8 mouse cellular contexts compared by ENCODE assay signal in the genomic region with DNA sequence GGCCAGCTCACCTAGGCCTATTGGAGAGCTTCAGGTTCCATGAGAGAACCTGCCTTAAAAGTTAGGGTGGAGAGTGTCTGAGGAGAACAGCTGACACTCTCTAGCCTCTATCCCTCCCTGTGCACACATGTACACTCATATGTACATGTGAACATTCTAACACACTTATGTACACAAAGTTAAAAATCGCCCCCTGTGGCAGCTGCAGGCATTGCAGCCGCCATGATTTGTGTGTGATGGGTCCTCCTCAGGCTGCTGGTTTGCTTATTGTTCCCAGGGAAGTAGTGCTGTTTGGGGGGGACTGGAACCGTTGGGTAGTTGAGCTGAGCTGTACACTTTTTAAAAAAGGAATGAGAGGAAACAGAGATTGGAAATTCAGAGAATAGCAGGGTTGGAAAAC. TPM values are rescaled to one million over a fixed set of nuclear protein-coding genes. Genes with fewer than 3 reads are reported as not detected.
DNase-seq lines count a peak whose midpoint lies in the region; ATAC-seq and TF ChIP-seq lines count a peak whose summit lies in the region.

No protein-coding gene starts in this region.

- no peak overlapping the region for H3K9ac ChIP-seq in forebrain, embryonic 11.5 days (ENCODE audit: low read length)
- H3K9ac ChIP-seq in forebrain, embryonic 13.5 days = no peak overlapping the region
- H3K9ac ChIP-seq in lung, embryonic 14.5 days = no peak overlapping the region

- ATAC-seq in forebrain, embryonic 11.5 days (replicated peaks; ENCODE audit: low FRiP score) = no peak
- no peak for ATAC-seq in forebrain, embryonic 13.5 days
- ATAC-seq in lung, embryonic 14.5 days (ENCODE audit: insufficient read depth) = peak; percentile 31; the same call in 1 of the 2 replicates

- H3K4me1 ChIP-seq in forebrain, embryonic 11.5 days (replicated peaks; ENCODE audit: control insufficient read depth, insufficient read depth, low read length) = no peaks in the 10 kb centered on the region
- no peaks in the 10 kb centered on the region for H3K4me1 ChIP-seq in forebrain, embryonic 13.5 days
- H3K4me1 ChIP-seq in lung, embryonic 14.5 days (ENCODE audit: insufficient read depth) = no peaks in the 10 kb centered on the region

- no peaks in the 10 kb centered on the region for H3K9me3 ChIP-seq in forebrain, embryonic 11.5 days (ENCODE audit: control insufficient read depth, low read length)
- 0 out of 2 replicates have a peak, but pooled peaks cover 6% of the 10 kb centered on the region for H3K9me3 ChIP-seq in forebrain, embryonic 13.5 days (replicated peaks)
- H3K9me3 ChIP-seq in lung, embryonic 14.5 days (ENCODE audit: low read depth, low read length) = no peaks in the 10 kb centered on the region

- H3K4me2 ChIP-seq in forebrain, embryonic 11.5 days (ENCODE audit: low read depth, low read length, severe bottlenecking) = no peak overlapping the region
- no peak overlapping the region for H3K4me2 ChIP-seq in forebrain, embryonic 13.5 days
- H3K4me2 ChIP-seq in lung, embryonic 14.5 days = no peak overlapping the region

- H3K27me3 ChIP-seq in forebrain, embryonic 11.5 days (ENCODE audit: control insufficient read depth, insufficient read depth, low read length) = no peaks in the 10 kb centered on the region
- no peaks in the 10 kb centered on the region for H3K27me3 ChIP-seq in forebrain, embryonic 13.5 days
- H3K27me3 ChIP-seq in lung, embryonic 14.5 days (ENCODE audit: insufficient read depth, low read length) = no peaks in the 10 kb centered on the region

- DNase-seq in forebrain, embryonic 11.5 days (ENCODE audit: low spot score) = peak; percentile 79
- DNase-seq in right cerebral cortex, postnatal 14 days = peak; percentile 61
- DNase-seq in right cerebral cortex, postnatal 36 days (ENCODE audit: low spot score in 2 of 2) = no peak
- DNase-seq in cerebellum, postnatal 4 days (ENCODE audit: low spot score in 2 of 2) = peak; percentile 46 to 69
- peak; percentile 33 for DNase-seq in kidney, adult 9 months
- DNase-seq in lung, embryonic 14.5 days = peak; percentile 83
- DNase-seq in spleen, postnatal 4 days (ENCODE audit: low spot score in 2 of 2) = peak; percentile 24 to 76

- H3K36me3 ChIP-seq in forebrain, embryonic 11.5 days (ENCODE audit: control insufficient read depth, insufficient read depth, low read length) = no peaks in the 10 kb centered on the region
- H3K36me3 ChIP-seq in forebrain, embryonic 13.5 days (ENCODE audit: poor library complexity, severe bottlenecking) = no peaks in the 10 kb centered on the region
- H3K36me3 ChIP-seq in lung, embryonic 14.5 days (ENCODE audit: insufficient read depth) = no peaks in the 10 kb centered on the region

- no peak overlapping the region for H3K27ac ChIP-seq in forebrain, embryonic 11.5 days (ENCODE audit: low read depth, low read length)
- H3K27ac ChIP-seq in forebrain, embryonic 13.5 days = no peak overlapping the region
- H3K27ac ChIP-seq in lung, embryonic 14.5 days (ENCODE audit: low read depth) = no peak overlapping the region

- H3K4me3 ChIP-seq in forebrain, embryonic 11.5 days (ENCODE audit: low read depth, low read length) = no peak overlapping the region
- H3K4me3 ChIP-seq in forebrain, embryonic 13.5 days = no peak overlapping the region
- no peak overlapping the region for H3K4me3 ChIP-seq in lung, embryonic 14.5 days (ENCODE audit: low read depth, low read length)

- TF ChIP-seq CTCF in lung, embryonic 14.5 days (IDR thresholded peaks at IDR 0.05; ENCODE audit: low read depth) = peak; percentile 83

- WGBS in forebrain, embryonic 11.5 days = 15% methylated on average over 3 of the region's 3 CpGs
- 14% methylated on average over 3 of the region's 3 CpGs for WGBS in forebrain, embryonic 13.5 days
- WGBS in lung, embryonic 14.5 days = 11% methylated on average over 3 of the region's 3 CpGs

RNA-seq across cellular contexts. Expression of a gene that starts 14.1 kb away (rescaled TPM):
- 1.0 and 1.6 TPM in 2 replicates for polyA plus RNA-seq in forebrain, embryonic 11.5 days (2014; fragmentation: Nextera tagmentation; extraction: Ambion mirVana)
- 0.65 and 0.96 TPM in 2 replicates for polyA plus RNA-seq in forebrain, embryonic 13.5 days (2015; fragmentation: Nextera tagmentation; extraction: Ambion mirVana)
- polyA plus RNA-seq in lung, embryonic 14.5 days (2014; fragmentation: Nextera tagmentation; extraction: Ambion mirVana) = 9.5 and 10.9 TPM in 2 replicates

Comparison
In these comparisons a context has a peak if more than half of its experiments do, and no peak if none do; other contexts are left out.
1. DNase-seq: peak in forebrain, embryonic 11.5 days (single experiment), right cerebral cortex, postnatal 14 days (single experiment), cerebellum, postnatal 4 days (2 of 2), kidney, adult 9 months (single experiment), lung, embryonic 14.5 days (single experiment) and spleen, postnatal 4 days (2 of 2); none in right cerebral cortex, postnatal 36 days (0 of 2).